Mouse (Mus musculus): ENCODE data around the gene Sema3b. TPM values are rescaled to one million over a fixed set of nuclear protein-coding genes. Genes with fewer than 3 reads are reported as not detected.
A peak's percentile ranks its signal among the peaks of the same experiment; 100 is the strongest.

The Sema3b gene
- polyA plus RNA-seq, 1 experiment from 2014 or later, result 22.5 TPM

DNA sequence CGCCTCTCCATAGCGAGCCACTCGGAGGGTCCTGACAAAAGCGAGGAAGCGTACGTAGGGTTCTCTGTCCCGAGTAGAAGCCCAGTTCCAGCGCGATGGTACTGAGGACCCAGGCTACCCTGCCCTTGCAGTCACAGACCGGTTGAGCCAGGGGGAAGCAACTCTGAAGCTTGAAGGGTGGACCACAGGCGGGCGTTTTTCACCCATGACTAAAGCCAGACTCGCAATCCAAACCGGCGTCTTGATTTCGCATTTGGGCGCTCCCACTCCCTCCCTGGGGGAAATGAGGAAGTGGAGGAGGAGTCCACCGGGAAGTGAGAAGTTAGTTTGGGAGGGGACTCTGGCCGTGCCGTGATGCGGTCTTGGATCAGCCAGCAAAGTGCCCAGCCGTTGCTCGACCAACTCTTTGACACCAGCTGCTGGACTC, 54.0 kb downstream of the Sema3b start:
- no peaks in the 10 kb centered on the region for H3K27me3 ChIP-seq
- H3K27ac ChIP-seq, result peak overlapping the region; percentile 99
- peak overlapping the region; percentile 84 for H3K9ac ChIP-seq
- peak overlapping the region; percentile 79 for H3K4me3 ChIP-seq (replicated peaks)
- WGBS, result under 1% methylated on average over 23 of the region's 23 CpGs
- H3K36me3 ChIP-seq, result peaks cover 37% of the 10 kb centered on the region
- peak; percentile 22 for ATAC-seq (replicated peaks; ENCODE audit: low FRiP score)
- peaks cover 62% of the 10 kb centered on the region for H3K4me1 ChIP-seq
- H3K9me3 ChIP-seq (replicated peaks), result no peaks in the 10 kb centered on the region
- peak overlapping the region; percentile 70 for H3K4me2 ChIP-seq

DNA sequence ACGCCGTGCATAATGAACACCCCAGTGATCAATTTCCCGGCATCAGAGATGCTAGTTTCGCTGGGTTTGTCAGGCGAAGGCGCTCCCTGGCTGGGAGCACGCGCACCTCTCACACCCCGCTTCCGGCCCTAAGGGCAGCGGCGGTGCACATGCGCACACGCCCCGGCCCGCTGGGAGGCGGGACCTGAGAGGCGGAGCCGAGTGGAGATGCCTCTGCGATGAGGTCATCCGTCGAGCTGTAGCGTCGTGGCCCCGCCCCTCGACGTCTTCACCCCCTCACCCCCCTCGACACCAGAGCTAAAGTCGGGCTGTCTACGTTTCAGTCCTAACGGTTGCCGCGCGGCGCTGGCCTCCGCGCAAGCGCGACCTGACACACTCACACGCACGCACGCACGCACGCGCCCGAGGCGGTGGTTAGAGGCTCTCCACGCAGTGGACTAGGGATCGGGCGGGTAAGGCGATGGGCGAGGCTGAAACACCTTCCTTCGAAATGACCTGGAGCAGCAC, 54.7 kb downstream of the Sema3b start:
- WGBS, result 0% methylated on average over 53 of the region's 53 CpGs
- Histone ChIP-seq H3K9ac (peak overlapping the region; percentile 84), H3K4me1 (peaks cover 66% of the 10 kb centered on the region), H3K36me3 (peaks cover 31% of the 10 kb centered on the region), H3K27ac (peak overlapping the region; percentile 99), H3K4me2 (peak overlapping the region; percentile 70), H3K4me3 (replicated peaks) (peak overlapping the region; percentile 79), H3K27me3 (no peaks in the 10 kb centered on the region; the same call in 1 of the 2 replicates), H3K9me3 (replicated peaks) (no peaks in the 10 kb centered on the region)
- peak; percentile 88 for ATAC-seq (replicated peaks; ENCODE audit: low FRiP score)

DNA sequence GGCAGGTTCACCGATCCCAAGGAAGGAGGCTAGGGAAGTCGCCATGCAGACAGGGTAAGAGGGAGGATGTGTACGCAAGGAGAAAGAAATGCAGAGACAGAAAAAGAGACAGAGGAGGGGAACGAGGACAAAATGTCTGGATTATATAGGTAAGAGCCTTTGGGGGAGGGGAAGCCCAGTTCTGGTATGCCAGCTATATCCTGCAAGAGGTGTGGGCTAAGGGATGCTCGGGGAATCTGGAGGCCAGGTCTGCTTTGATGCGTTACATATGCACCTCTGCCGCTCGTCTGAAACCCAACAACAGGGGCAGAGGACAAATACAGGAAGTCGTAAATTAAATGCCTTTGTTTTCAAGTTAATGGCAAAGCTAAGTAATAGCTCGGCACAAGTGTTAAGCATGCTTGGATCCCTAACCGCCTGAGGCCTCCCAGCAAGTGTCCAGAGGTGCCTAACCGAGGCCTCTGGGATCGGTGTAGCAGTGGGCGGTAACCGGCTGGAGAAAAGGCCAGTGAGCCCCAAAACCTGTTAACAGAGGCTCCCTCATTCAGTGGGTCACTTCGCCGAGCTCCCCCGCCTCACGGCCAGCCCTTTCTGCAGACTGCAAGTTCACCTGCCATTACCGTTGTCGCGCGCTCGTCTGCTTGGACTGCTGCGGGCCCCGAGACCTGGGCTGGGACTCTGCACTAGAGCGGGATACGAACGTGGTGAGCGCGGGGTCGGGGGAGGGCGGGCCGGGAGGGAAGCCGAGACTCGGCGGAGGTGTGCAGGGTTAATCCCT, 55.3 kb downstream of the Sema3b start:
- peak overlapping the region; percentile 70 for H3K4me2 ChIP-seq
- peaks cover 66% of the 10 kb centered on the region for H3K4me1 ChIP-seq
- no peaks in the 10 kb centered on the region; the same call in 1 of the 2 replicates for H3K27me3 ChIP-seq
- no peaks in the 10 kb centered on the region for H3K9me3 ChIP-seq (replicated peaks)
- peak overlapping the region; percentile 84 for H3K9ac ChIP-seq
- ATAC-seq (replicated peaks; ENCODE audit: low FRiP score), result peak; percentile 58; the same call in 1 of the 2 replicates
- peak overlapping the region; percentile 99 for H3K27ac ChIP-seq
- H3K4me3 ChIP-seq (replicated peaks), result peak overlapping the region; percentile 79
- peaks cover 24% of the 10 kb centered on the region for H3K36me3 ChIP-seq
- WGBS, result 1% methylated on average over 37 of the region's 37 CpGs

DNA sequence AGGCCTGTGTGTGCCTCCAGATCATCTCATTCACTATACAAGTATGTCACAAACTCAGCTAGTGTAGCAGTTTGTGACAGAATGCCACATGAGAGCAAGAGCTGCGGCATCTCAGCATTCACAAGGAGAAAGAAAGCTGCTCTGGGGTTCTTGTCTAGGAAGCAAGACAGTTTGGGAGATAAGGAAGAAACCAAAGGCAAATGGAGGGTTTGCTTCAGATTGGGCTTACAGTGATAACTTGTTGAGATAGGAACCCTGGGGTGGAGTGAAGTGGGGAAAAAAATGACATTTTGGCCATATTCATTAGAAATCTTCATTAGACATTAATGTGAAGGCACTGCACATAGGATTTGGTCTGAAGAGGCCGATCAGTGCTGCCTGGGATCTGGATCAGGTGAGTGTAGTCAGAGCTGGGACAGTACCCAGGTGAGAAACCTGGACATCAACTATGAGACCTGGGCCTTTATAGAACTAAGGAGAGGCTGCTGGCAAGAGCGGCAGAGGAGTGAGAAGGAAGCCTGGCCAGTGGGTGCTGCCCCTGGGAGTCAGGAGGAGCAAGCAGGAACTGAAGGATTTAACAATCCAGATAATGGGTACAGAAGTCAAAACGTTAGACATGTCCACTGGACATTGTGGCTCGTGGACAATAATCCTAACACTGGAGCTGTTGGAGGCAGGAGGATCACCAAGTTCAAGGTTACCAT, 56.2 kb downstream of the Sema3b start:
- Histone ChIP-seq H3K36me3 (peaks cover 15% of the 10 kb centered on the region), H3K9ac (peak overlapping the region; percentile 52), H3K4me1 (peaks cover 66% of the 10 kb centered on the region), H3K4me2 (peak overlapping the region; percentile 70), H3K27me3 (no peaks in the 10 kb centered on the region; the same call in 1 of the 2 replicates), H3K4me3 (replicated peaks) (peak overlapping the region; percentile 79), H3K27ac (peak overlapping the region; percentile 99), H3K9me3 (replicated peaks) (no peaks in the 10 kb centered on the region)
- whole genome bisulfite sequencing, result 65% methylated on average over 5 of the region's 5 CpGs
- no peak for ATAC-seq (replicated peaks; ENCODE audit: low FRiP score)

DNA sequence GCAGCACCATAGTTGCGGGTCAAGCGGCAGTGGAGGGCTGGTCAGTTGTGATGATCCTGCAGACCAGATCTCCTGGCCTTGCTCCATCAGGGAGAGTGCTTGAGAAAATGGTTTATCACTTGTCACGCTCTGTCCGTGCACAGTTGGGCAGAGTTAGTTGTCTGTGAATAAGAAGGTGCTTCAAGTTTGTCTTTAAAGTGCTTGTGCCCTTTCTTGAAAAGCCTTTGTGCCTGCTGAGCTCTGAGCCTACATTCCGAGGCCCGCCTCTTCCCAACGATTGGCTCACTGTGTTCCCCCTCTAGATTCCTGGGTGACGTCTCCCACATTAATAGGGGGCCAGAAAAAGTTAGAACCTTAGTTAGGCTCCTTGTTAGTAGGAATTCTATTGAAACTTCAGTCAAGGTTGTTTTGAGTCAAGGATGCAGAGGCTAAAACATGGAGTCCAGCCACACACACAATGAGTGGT, 57.1 kb downstream of the Sema3b start:
- Histone ChIP-seq H3K36me3 (peaks cover 6% of the 10 kb centered on the region), H3K9me3 (replicated peaks) (no peaks in the 10 kb centered on the region), H3K4me2 (peak overlapping the region; percentile 70), H3K4me3 (replicated peaks) (peak overlapping the region; percentile 79), H3K9ac (peak overlapping the region; percentile 52), H3K27ac (peak overlapping the region; percentile 99), H3K4me1 (peaks cover 69% of the 10 kb centered on the region), H3K27me3 (no peaks in the 10 kb centered on the region; the same call in 1 of the 2 replicates)
- no peak for ATAC-seq (replicated peaks; ENCODE audit: low FRiP score)
- WGBS, result 10% methylated on average over 8 of the region's 8 CpGs

DNA sequence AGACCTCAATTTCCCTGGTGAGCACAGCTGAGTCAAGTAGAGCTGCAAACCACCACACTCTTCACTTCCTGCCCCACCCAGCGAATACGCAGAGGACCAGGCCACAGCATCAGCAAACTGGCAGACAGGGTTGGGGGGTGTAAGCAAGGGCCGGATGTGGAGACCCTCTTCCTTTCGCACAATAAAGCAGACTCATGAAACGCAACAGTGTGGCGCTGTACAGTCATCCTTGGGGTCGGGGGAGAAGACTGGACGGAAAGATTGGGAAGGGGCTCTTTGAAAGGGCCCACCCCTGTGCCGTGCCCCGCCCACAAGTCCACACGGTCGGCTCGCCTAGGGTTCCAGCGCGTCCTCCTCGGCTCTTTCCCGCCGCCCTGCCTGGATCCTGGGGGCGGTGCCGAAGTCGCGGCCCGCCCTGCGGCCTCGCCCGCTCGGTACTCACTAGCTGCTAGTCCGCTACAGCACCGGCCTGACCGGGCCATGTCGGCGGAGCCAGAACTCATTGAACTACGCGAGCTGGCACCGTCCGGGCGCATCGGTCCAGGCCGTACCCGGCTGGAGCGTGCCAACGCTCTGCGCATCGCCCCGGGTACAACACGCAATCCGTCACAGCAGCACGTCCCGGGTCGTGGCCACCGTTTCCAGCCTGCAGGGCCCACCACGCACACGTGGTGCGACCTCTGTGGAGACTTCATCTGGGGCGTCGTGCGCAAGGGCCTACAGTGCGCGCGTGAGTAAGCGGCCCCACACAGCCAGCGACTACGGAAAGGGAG, 57.7 kb downstream of the Sema3b start, which contains the start of gene Rassf1:
TSS of gene Rassf1 (plus strand) at position 439 of the 773 bp plus-strand sequence.
- Histone ChIP-seq H3K4me2 (peak within 1 kb of the TSS; percentile 70), H3K4me1 (peaks cover 70% of the 10 kb centered on the region), H3K9ac (peak within 1 kb of the TSS; percentile 52), H3K27ac (peak within 1 kb of the TSS; percentile 99), H3K36me3 (no peaks in the 10 kb centered on the region; the same call in 1 of the 2 replicates), H3K4me3 (replicated peaks) (peak within 1 kb of the TSS; percentile 79), H3K9me3 (replicated peaks) (no peaks in the 10 kb centered on the region), H3K27me3 (no peaks in the 10 kb centered on the region; the same call in 1 of the 2 replicates)
- WGBS, result 1% methylated on average over 63 of the region's 63 CpGs
- ATAC-seq (replicated peaks; ENCODE audit: low FRiP score), result peak; percentile 37

DNA sequence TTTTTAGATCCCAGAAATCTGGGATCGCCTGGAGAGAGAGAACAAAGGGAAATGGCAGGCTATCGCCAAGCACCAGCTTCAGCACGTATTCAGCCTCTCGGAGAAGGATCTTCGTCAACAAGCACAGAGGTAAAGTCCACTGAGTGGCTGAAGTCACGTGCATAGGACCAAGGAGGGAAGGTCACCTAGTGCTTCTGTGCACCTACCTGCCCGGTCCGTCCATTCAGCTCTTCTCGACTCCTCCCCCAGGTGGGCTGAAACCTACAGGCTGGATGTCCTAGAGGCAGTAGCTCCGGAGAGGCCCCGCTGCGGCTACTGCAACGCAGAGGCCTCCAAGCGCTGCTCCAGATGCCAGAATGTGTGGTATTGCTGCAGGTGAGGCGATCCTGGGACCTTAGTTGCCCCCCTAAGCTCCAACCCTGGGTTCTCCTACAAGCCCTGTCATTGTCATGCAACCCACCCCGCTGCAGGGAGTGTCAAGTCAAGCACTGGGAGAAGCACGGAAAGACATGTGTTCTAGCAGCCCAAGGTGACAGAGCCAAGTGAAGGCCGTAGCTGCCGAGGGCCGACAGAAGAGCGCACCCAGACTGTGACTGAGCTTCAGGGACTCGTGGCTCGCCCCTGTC, 58.4 kb downstream of the Sema3b start:
- Histone ChIP-seq H3K36me3 (0 out of 2 replicates have a peak, but pooled peaks cover 4% of the 10 kb centered on the region), H3K4me1 (peaks cover 64% of the 10 kb centered on the region)

DNA sequence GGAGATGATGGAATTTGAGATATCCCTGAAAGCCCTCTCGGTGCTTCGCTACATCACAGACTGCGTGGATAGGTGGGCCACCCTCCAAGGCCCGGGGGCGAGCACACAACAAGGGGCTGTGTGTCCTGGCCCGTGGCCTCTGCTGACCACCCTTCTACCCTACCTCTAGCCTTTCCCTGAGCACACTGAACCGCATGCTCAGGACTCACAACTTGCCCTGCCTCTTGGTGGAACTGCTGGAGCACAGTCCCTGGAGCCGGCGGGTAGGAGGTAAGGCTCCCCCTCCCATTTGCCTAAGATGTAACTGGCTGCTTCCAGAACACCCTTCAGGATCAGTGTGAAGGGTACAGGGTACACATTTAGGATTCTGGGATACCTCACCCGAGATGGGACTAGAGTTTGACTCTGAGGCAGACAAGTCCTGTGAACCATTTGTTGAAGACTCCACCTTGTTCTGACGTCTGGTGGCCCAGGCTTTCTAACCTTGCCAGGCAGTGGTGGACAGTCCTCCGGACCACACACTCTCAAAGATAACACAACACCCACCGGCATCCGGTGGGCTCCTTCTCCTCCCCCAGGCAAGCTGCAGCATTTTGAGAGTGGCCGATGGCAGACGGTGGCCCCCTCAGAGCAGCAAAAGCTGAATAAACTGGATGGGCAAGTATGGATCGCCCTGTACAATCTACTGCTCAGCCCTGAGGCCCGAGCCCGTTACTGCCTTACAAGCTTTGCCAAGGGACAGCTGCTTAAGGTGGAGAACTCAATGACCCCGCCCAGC, 59.5 kb downstream of the Sema3b start:
- Histone ChIP-seq H3K9ac (no peak overlapping the region), H3K9me3 (replicated peaks) (no peaks in the 10 kb centered on the region), H3K4me1 (peaks cover 64% of the 10 kb centered on the region), H3K27ac (no peak overlapping the region), H3K36me3 (peaks cover 14% of the 10 kb centered on the region), H3K4me3 (replicated peaks) (no peak overlapping the region), H3K4me2 (no peak overlapping the region), H3K27me3 (no peaks in the 10 kb centered on the region; the same call in 1 of the 2 replicates)
- ATAC-seq (replicated peaks; ENCODE audit: low FRiP score), result no peak
- 80% methylated on average over 20 of the region's 20 CpGs for WGBS

More for the DNA sequence above, 58.4 kb downstream of the Sema3b start:
- Histone ChIP-seq H3K4me2 (peak overlapping the region; percentile 70), H3K27ac (peak overlapping the region; percentile 99), H3K9ac (peak overlapping the region; percentile 52; the same call in 1 of the 2 replicates), H3K4me3 (replicated peaks) (peak overlapping the region; percentile 79), H3K9me3 (replicated peaks) (no peaks in the 10 kb centered on the region), H3K27me3 (no peaks in the 10 kb centered on the region; the same call in 1 of the 2 replicates)
- WGBS, result 28% methylated on average over 23 of the region's 23 CpGs
- ATAC-seq (replicated peaks; ENCODE audit: low FRiP score), result no peak

DNA sequence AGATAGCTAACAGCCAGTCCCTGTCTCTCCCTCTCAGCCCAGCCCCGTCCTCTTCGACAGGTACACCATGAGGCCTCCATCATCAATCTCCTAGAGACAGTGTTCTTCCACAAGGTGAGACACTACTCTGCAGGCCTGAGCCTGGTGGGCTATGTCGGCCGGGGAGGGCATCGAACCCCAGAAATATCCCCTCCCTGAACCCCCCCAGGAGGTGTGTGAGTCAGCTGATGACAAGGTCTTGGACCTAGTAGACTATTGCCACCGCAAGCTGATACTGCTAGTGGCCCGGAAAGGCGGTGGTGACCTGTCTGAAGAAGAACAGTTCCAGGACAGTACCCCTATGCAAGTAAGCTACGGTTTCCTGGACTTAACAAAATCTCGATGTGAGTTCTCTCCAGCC, 60.2 kb downstream of the Sema3b start:
- peaks cover 61% of the 10 kb centered on the region for H3K4me1 ChIP-seq
- ATAC-seq (replicated peaks; ENCODE audit: low FRiP score), result no peak

DNA sequence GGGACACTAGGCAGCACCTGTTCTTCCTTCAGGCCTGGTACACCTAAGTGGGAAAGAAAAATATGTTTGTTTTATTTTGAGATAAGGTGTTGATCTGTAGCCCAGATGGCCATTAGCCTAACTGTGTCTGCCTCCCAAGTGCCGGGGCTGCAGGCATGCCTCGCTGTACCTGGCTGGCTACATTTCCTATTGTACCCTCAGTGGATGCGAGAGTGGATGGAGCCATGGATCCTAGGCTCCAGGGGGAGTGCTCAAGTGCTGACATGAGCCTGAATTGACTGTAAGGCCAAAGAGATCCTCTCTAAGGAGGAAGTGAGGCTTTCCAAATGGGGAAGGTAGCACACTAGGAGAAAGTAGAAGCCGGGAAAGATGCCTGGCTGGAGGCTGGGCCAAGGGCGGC, 61.1 kb downstream of the Sema3b start:
- Histone ChIP-seq H3K36me3 (peaks cover 24% of the 10 kb centered on the region), H3K27me3 (no peaks in the 10 kb centered on the region; the same call in 1 of the 2 replicates), H3K27ac (no peak overlapping the region), H3K9me3 (replicated peaks) (no peaks in the 10 kb centered on the region), H3K4me2 (no peak overlapping the region), H3K9ac (no peak overlapping the region), H3K4me1 (peaks cover 54% of the 10 kb centered on the region), H3K4me3 (replicated peaks) (no peak overlapping the region)
- no peak for ATAC-seq (replicated peaks; ENCODE audit: low FRiP score)
- 85% methylated on average over 5 of the region's 5 CpGs for WGBS

More for the DNA sequence above, 60.2 kb downstream of the Sema3b start:
- Histone ChIP-seq H3K4me2 (no peak overlapping the region), H3K9me3 (replicated peaks) (no peaks in the 10 kb centered on the region), H3K4me3 (replicated peaks) (no peak overlapping the region), H3K27me3 (no peaks in the 10 kb centered on the region; the same call in 1 of the 2 replicates), H3K36me3 (peaks cover 20% of the 10 kb centered on the region), H3K9ac (no peak overlapping the region), H3K27ac (no peak overlapping the region)
- WGBS, result 81% methylated on average over 10 of the region's 10 CpGs
